Mouse (Mus musculus) spleen, adult 2 months (tissue): Measurements from ENCODE around the gene Aco2.
A peak's percentile ranks its signal among the peaks of the same experiment; 100 is the strongest.

Experiments used
- CTCF ChIP-seq: fragments of 200-500 bp; IDR thresholded peaks from 2 replicates; pipeline ENCODE4 v1.5.1; 2011; ENCODE audit warnings: mild to moderate bottlenecking, inconsistent platforms; ENCODE audit not compliant: insufficient read depth, insufficient read length, insufficient replicate concordance; ENCODE audit errors: extremely low read depth
- POLR2A ChIP-seq: fragments of 200-500 bp; IDR thresholded peaks from 2 replicates; pipeline ENCODE4 v1.6.1; 2011; ENCODE audit warnings: low read depth, low read length, inconsistent platforms

DNA sequence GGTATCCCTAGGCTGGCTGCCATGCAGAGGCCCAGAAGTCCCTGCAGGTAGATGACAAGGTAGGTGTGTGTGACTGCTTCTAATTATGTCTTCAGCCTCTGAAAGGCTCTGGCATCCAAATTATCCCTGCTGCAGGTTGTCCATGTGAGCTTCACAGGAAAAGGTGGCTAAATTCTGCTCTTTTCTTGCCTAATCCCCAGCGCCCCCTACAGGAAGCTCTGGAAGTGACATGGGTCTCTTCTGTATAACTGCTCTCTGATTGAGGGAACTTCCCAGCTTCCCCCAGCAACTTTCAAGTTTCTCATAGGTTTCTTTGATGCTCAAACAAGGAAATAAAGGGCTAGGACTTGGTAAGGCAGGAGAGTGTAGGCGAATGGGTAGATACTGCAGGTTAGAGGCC lies 32.8 kb downstream of the Aco2 start:
- peak; percentile 44; the same call in 1 of the 2 replicates for TF ChIP-seq CTCF
- TF ChIP-seq POLR2A = no peak
